27 mouse cellular contexts compared by ENCODE assay signal in genomic region chr3:98187777-98188176, GRCm38 (mm10). TPM values are rescaled to one million over a fixed set of nuclear protein-coding genes. Genes with fewer than 3 reads are reported as not detected.
DNase-seq lines count a peak whose midpoint lies in the region; ATAC-seq and TF ChIP-seq lines count a peak whose summit lies in the region.
"Had no signal": no experiment of that assay in that cellular context is flagged by ENCODE, and none has a peak within 500 bp of the region (broad histone marks: within the 10 kb centered on the region; RNA-seq: fewer than 3 reads in every experiment).

No protein-coding gene starts in this region.

- no peaks in the 10 kb centered on the region for H3K9me3 ChIP-seq in intestine, embryonic 15.5 days
- H3K9me3 ChIP-seq in intestine, embryonic 16.5 days (ENCODE audit: control insufficient read depth, low read length), result no peaks in the 10 kb centered on the region
- H3K9me3 ChIP-seq in intestine, postnatal 0 days (ENCODE audit: control insufficient read depth), result no peaks in the 10 kb centered on the region

- H3K27ac ChIP-seq in intestine, embryonic 15.5 days, result no peak overlapping the region
- no peak overlapping the region for H3K27ac ChIP-seq in intestine, embryonic 16.5 days (ENCODE audit: low read length)
- H3K27ac ChIP-seq in intestine, postnatal 0 days (ENCODE audit: low read depth, low read length), result no peak overlapping the region; the same call in 1 of the 2 replicates
- no peak overlapping the region for H3K27ac ChIP-seq in gastrocnemius, adult 2 months

- H3K4me2 ChIP-seq in intestine, embryonic 15.5 days (replicated peaks), result no peak overlapping the region
- H3K4me2 ChIP-seq in intestine, embryonic 16.5 days (ENCODE audit: low read depth, low read length), result no peak overlapping the region
- H3K4me2 ChIP-seq in intestine, postnatal 0 days (replicated peaks; ENCODE audit: low read depth), result no peak overlapping the region

- WGBS in intestine, embryonic 15.5 days, result 57% methylated on average over 3 of the region's 3 CpGs
- 67% methylated on average over 3 of the region's 3 CpGs for WGBS in intestine, embryonic 16.5 days
- WGBS in intestine, postnatal 0 days, result 41% methylated on average over 3 of the region's 3 CpGs

- H3K4me3 ChIP-seq in intestine, embryonic 15.5 days (replicated peaks), result no peak overlapping the region
- H3K4me3 ChIP-seq in intestine, embryonic 16.5 days (ENCODE audit: low read length), result no peak overlapping the region
- H3K4me3 ChIP-seq in intestine, postnatal 0 days (ENCODE audit: low read depth, low read length), result no peak overlapping the region
- H3K4me3 ChIP-seq in gastrocnemius, adult 2 months, result no peak overlapping the region

- H3K27me3 ChIP-seq in intestine, embryonic 15.5 days (replicated peaks), result no peaks in the 10 kb centered on the region
- H3K27me3 ChIP-seq in intestine, embryonic 16.5 days (replicated peaks; ENCODE audit: control insufficient read depth, insufficient read depth, low read length), result no peaks in the 10 kb centered on the region
- no peaks in the 10 kb centered on the region for H3K27me3 ChIP-seq in intestine, postnatal 0 days (replicated peaks; ENCODE audit: control insufficient read depth, insufficient read depth, low read length)
- H3K27me3 ChIP-seq: CH12.LX, Patski had no signal

- DNase-seq in gastrocnemius, adult 2 months, result no peak
- no peak for DNase-seq in gastrocnemius, postnatal 14 days
- no peak for DNase-seq in urinary bladder, postnatal 14 days (ENCODE audit: low spot score)
- DNase-seq: adrenal gland, adult 2 months; adrenal gland, adult 8-10 months; adrenal gland, postnatal 14 days; adrenal gland, postnatal 25 days; adrenal gland, postnatal 36 days; B cell, adult 2 months; cerebellum, adult 11 months; cerebellum, adult 11-12 months; cerebellum, adult 18-20 months had no signal

- ATAC-seq in intestine, embryonic 15.5 days, result peak; percentile 97
- peak; percentile 99 for ATAC-seq in intestine, embryonic 16.5 days
- peak; percentile 98 for ATAC-seq in intestine, postnatal 0 days
- ATAC-seq: activated CD4-positive, CD25-positive, alpha-beta regulatory T cell, adult 4 months; CD4-positive, CD25-positive, alpha-beta regulatory T cell, adult 4 months; Patski had no signal

- intact Hi-C loops in gastrocnemius, adult 2 months (cut with DNase I), result no loop called here
- intact Hi-C loops in gastrocnemius, postnatal 14 days (cut with DNase I; ENCODE audit: low total_unique reads), result no loop called here

- no peaks in the 10 kb centered on the region for H3K4me1 ChIP-seq in intestine, embryonic 15.5 days (replicated peaks)
- H3K4me1 ChIP-seq in intestine, embryonic 16.5 days (ENCODE audit: control insufficient read depth, insufficient read depth, low read length), result peaks cover 5% of the 10 kb centered on the region; the same call in 1 of the 2 replicates
- H3K4me1 ChIP-seq in intestine, postnatal 0 days (replicated peaks; ENCODE audit: control insufficient read depth, insufficient read depth, low read length), result no peaks in the 10 kb centered on the region

- no peaks in the 10 kb centered on the region for H3K36me3 ChIP-seq in intestine, embryonic 15.5 days
- no peaks in the 10 kb centered on the region for H3K36me3 ChIP-seq in intestine, embryonic 16.5 days (ENCODE audit: control insufficient read depth, insufficient read depth, low read length)
- no peaks in the 10 kb centered on the region for H3K36me3 ChIP-seq in intestine, postnatal 0 days (ENCODE audit: control insufficient read depth, insufficient read depth)
- H3K36me3 ChIP-seq: G1E had no signal

- no peak overlapping the region for H3K9ac ChIP-seq in intestine, embryonic 15.5 days
- no peak overlapping the region for H3K9ac ChIP-seq in intestine, embryonic 16.5 days (ENCODE audit: low read depth, low read length)
- H3K9ac ChIP-seq in intestine, postnatal 0 days (ENCODE audit: low read depth, low read length), result no peak overlapping the region

- TF ChIP-seq CTCF in intestine, postnatal 0 days (IDR thresholded peaks at IDR 0.05; ENCODE audit: low read depth), result no peak
- no peak for TF ChIP-seq CTCF in gastrocnemius, adult 2 months (IDR thresholded peaks at IDR 0.05)

RNA-seq across cellular contexts. Expression of gene Adam30, which starts 27.3 kb away (rescaled TPM):
- polyA plus RNA-seq in intestine, embryonic 15.5 days (2015; fragmentation: Nextera tagmentation; extraction: Ambion mirVana), result not detected in 2 replicates
- polyA plus RNA-seq in intestine, embryonic 16.5 days (2015; fragmentation: Nextera tagmentation; extraction: Ambion mirVana), result not detected in 2 replicates
- not detected in 2 replicates for polyA plus RNA-seq in intestine, postnatal 0 days (2015; fragmentation: Nextera tagmentation; extraction: Ambion mirVana)
- total RNA-seq in gastrocnemius, adult 2 months (2021), result not detected
- not detected for total RNA-seq in gastrocnemius, postnatal 14 days (2021)
- total RNA-seq: adrenal gland, adult 18-20 months; adrenal gland, adult 2 months; adrenal gland, adult 8-10 months; adrenal gland, postnatal 10 days; adrenal gland, postnatal 14 days; adrenal gland, postnatal 25 days; adrenal gland, postnatal 36 days; adrenal gland, postnatal 4 days; CH12.LX; MEL had no signal
- polyA plus RNA-seq: activated CD4-positive, CD25-positive, alpha-beta regulatory T cell, adult 4 months; adrenal gland, adult 2 months; brain, embryonic 14.5 days; C2C12; CD4-positive, CD25-positive, alpha-beta regulatory T cell, adult 4 months; G1E had no signal

RNA-seq across cellular contexts. Expression of gene Reg4, which starts 34.2 kb away (rescaled TPM):
- 14.3 and 18.3 TPM in 2 replicates for polyA plus RNA-seq in intestine, embryonic 15.5 days (2015; fragmentation: Nextera tagmentation; extraction: Ambion mirVana)
- polyA plus RNA-seq in intestine, embryonic 16.5 days (2015; fragmentation: Nextera tagmentation; extraction: Ambion mirVana), result 28.4 and 37.9 TPM in 2 replicates
- 90.6 and 144 TPM in 2 replicates for polyA plus RNA-seq in intestine, postnatal 0 days (2015; fragmentation: Nextera tagmentation; extraction: Ambion mirVana)
- total RNA-seq in gastrocnemius, adult 2 months (2021), result not detected
- total RNA-seq in gastrocnemius, postnatal 14 days (2021), result not detected
- total RNA-seq: adrenal gland, adult 18-20 months; adrenal gland, adult 2 months; adrenal gland, adult 8-10 months; adrenal gland, postnatal 10 days; adrenal gland, postnatal 14 days; adrenal gland, postnatal 25 days; adrenal gland, postnatal 36 days; adrenal gland, postnatal 4 days; CH12.LX; ES-E14; G1E; MEL had no signal
- polyA plus RNA-seq: activated CD4-positive, CD25-positive, alpha-beta regulatory T cell, adult 4 months; adrenal gland, adult 2 months; brain, embryonic 14.5 days; C2C12; CD4-positive, CD25-positive, alpha-beta regulatory T cell, adult 4 months; G1E; Patski had no signal
